Mouse (Mus musculus): Measurements from ENCODE around the gene Rsph14. TPM values are rescaled to one million over a fixed set of nuclear protein-coding genes. Genes with fewer than 3 reads are reported as not detected.

Gene Rsph14
- total and polyA plus RNA-seq, 3 experiments = not detected

DNA sequence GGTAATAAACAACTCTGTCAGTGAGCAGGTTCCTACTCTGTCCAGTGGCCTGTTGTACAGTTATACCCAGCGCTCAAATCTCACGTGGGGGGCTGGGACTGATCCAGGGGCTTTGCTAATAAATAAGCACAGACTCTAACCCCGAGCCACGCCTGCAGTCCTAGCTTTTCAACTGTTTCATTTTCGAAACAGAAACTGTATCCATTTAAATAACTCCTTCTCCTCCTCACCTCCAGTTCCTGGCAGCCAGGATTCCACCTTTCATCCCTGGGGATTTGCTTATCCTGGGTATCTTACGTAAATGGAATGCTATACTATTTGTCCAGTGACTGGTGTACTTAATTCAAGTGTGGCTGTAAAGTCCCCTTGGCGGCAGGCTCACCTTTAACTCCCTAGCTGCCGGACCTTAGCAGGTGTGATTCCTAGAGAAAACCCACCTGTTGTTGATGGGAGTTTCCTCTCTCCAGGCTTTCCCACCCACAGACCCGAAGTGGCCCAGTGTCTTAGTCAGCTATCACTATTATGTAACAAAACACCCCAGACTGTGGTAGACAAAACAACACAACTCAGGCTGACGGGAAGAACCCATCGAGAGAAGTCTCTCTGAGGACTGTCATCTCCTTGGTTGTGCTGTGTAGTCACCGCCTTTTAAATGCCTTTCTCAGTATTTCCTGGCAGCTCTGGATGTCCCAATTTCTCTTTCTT lies 36.4 kb upstream of the Rsph14 start:
- TF ChIP-seq HCFC1 (IDR thresholded peaks at IDR 0.05; ENCODE audit: low read depth, low read length) = no peak
- TF ChIP-seq ZMIZ1 (IDR thresholded peaks at IDR 0.05; ENCODE audit: low read depth, low read length) = no peak
- TF ChIP-seq E2F4 (IDR thresholded peaks at IDR 0.05; ENCODE audit: borderline replicate concordance, low read depth, low read length) = no peak
- TF ChIP-seq USF1 (IDR thresholded peaks at IDR 0.05; ENCODE audit: low read depth, low read length) = no peak
- no peak for TF ChIP-seq GATA1 (IDR thresholded peaks at IDR 0.05; ENCODE audit: low read depth, low read length)
- no peak for TF ChIP-seq POLR2A (IDR thresholded peaks at IDR 0.05; ENCODE audit: control insufficient read depth in 1 of 2, insufficient read depth in 1 of 2, low read depth in 1 of 2, low read length in 2 of 2, poor library complexity in 1 of 2)
- no peak for TF ChIP-seq MAZ (IDR thresholded peaks at IDR 0.05; ENCODE audit: low read depth, low read length)
- no peak for TF ChIP-seq MAFK (IDR thresholded peaks at IDR 0.05; ENCODE audit: borderline replicate concordance, low read depth, low read length)
- no peak for TF ChIP-seq MEF2A (IDR thresholded peaks at IDR 0.05; ENCODE audit: extremely low read depth, insufficient replicate concordance, low read depth, low read length, poor library complexity, severe bottlenecking)
- TF ChIP-seq CHD1 (IDR thresholded peaks at IDR 0.05; ENCODE audit: low read depth, low read length) = no peak
- TF ChIP-seq CTCF (IDR thresholded peaks at IDR 0.05 in 2 of 3, conservative IDR thresholded peaks at IDR 0.05 in 1 of 3; ENCODE audit: control insufficient read depth in 1 of 3, insufficient read depth in 1 of 3, low read depth in 2 of 3, low read length in 3 of 3, poor library complexity in 1 of 3, severe bottlenecking in 1 of 3) = no peak
- TF ChIP-seq GABPA (IDR thresholded peaks at IDR 0.05; ENCODE audit: low read depth, low read length) = no peak
- TF ChIP-seq TBP (IDR thresholded peaks at IDR 0.05; ENCODE audit: low read depth, low read length) = no peak
- TF ChIP-seq MXI1 (IDR thresholded peaks at IDR 0.05; ENCODE audit: low read depth, low read length) = no peak
- TF ChIP-seq BHLHE40 (IDR thresholded peaks at IDR 0.05; ENCODE audit: borderline replicate concordance, low read depth, low read length) = no peak
- TF ChIP-seq TAL1 (IDR thresholded peaks at IDR 0.05; ENCODE audit: low read length) = no peak
- DNase-seq (ENCODE audit: low read depth, low spot score) = no peak
- Histone ChIP-seq H3K27me3 (ENCODE audit: control insufficient read depth in 1 of 2, insufficient read depth in 2 of 2, low read length in 2 of 2) (no peaks in the 10 kb centered on the region), H3K27ac (ENCODE audit: control insufficient read depth, low read depth, low read length) (no peak overlapping the region), H3K4me3 (ENCODE audit: control insufficient read depth in 1 of 2, insufficient read depth in 1 of 2, low read depth in 2 of 2, low read length in 2 of 2) (no peak overlapping the region), H3K4me1 (ENCODE audit: control insufficient read depth in 1 of 2, insufficient read depth in 2 of 2, low read length in 2 of 2) (no peaks in the 10 kb centered on the region), H3K9me3 (replicated peaks; ENCODE audit: insufficient read depth, low read length) (no peaks in the 10 kb centered on the region), H3K79me2 (ENCODE audit: control insufficient read depth, insufficient read depth, low read length, poor library complexity) (no peaks in the 10 kb centered on the region), H3K36me3 (ENCODE audit: control insufficient read depth in 1 of 2, insufficient read depth in 2 of 2, low read length in 2 of 2) (no peaks in the 10 kb centered on the region), H3K9ac (ENCODE audit: control insufficient read depth, low read depth, low read length, poor library complexity, severe bottlenecking) (no peak overlapping the region)

DNA sequence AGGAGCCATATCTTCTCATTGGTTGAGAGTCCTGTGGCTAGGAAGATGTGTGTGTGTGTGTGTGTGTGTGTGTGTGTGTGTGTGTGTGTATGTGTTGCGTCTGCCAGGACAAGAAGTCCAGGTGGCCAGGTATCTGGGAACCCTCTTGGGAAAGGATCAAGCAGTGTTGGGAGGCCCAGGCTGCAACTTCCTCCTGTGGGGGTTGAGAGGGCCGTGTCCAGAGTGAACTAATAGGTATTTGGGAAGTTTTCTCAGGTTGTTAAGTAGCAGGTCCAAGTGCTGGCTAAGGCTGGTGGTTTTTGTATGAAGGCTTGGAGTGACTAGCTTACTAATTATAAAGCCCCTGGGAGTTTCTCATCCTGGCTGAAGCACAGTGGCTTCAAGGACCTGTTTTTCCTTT lies 35.7 kb upstream of the Rsph14 start:
- no peak for TF ChIP-seq POLR2AphosphoS2 (IDR thresholded peaks at IDR 0.05; ENCODE audit: low read length)
- no peak for TF ChIP-seq CTCF (IDR thresholded peaks at IDR 0.05 in 2 of 3, conservative IDR thresholded peaks at IDR 0.05 in 1 of 3; ENCODE audit: control insufficient read depth in 1 of 3, insufficient read depth in 1 of 3, low read depth in 2 of 3, low read length in 3 of 3, poor library complexity in 1 of 3, severe bottlenecking in 1 of 3)
- no peak for TF ChIP-seq ELF1 (IDR thresholded peaks at IDR 0.05; ENCODE audit: low read depth, low read length)
- TF ChIP-seq ZC3H11A (IDR thresholded peaks at IDR 0.05; ENCODE audit: low read depth, low read length) = no peak
- TF ChIP-seq POLR2A (IDR thresholded peaks at IDR 0.05; ENCODE audit: control insufficient read depth in 1 of 2, insufficient read depth in 1 of 2, low read depth in 1 of 2, low read length in 2 of 2, poor library complexity in 1 of 2) = no peak
- TF ChIP-seq KAT2A (conservative IDR thresholded peaks at IDR 0.05; ENCODE audit: low read depth, low read length) = no peak
- TF ChIP-seq POLR2AphosphoS5 (IDR thresholded peaks at IDR 0.05; ENCODE audit: borderline replicate concordance, low read depth, low read length) = no peak
- no peak for TF ChIP-seq MAZ (IDR thresholded peaks at IDR 0.05; ENCODE audit: low read depth, low read length)
- no peak for TF ChIP-seq JUND (IDR thresholded peaks at IDR 0.05; ENCODE audit: low read depth, low read length)
- TF ChIP-seq MAX (IDR thresholded peaks at IDR 0.05; ENCODE audit: low read length) = no peak
- TF ChIP-seq SIN3A (IDR thresholded peaks at IDR 0.05; ENCODE audit: low read length) = no peak
- TF ChIP-seq MEF2A (IDR thresholded peaks at IDR 0.05; ENCODE audit: extremely low read depth, insufficient replicate concordance, low read depth, low read length, poor library complexity, severe bottlenecking) = no peak

More for the DNA sequence above, 35.7 kb upstream of the Rsph14 start:
- Histone ChIP-seq H3K9me3 (replicated peaks; ENCODE audit: insufficient read depth, low read length) (no peaks in the 10 kb centered on the region), H3K9ac (ENCODE audit: control insufficient read depth, low read depth, low read length, poor library complexity, severe bottlenecking) (no peak overlapping the region), H3K79me2 (ENCODE audit: control insufficient read depth, insufficient read depth, low read length, poor library complexity) (no peaks in the 10 kb centered on the region), H3K27me3 (ENCODE audit: control insufficient read depth in 1 of 2, insufficient read depth in 2 of 2, low read length in 2 of 2) (no peaks in the 10 kb centered on the region), H3K4me1 (ENCODE audit: control insufficient read depth in 1 of 2, insufficient read depth in 2 of 2, low read length in 2 of 2) (no peaks in the 10 kb centered on the region), H3K27ac (ENCODE audit: control insufficient read depth, low read depth, low read length) (no peak overlapping the region), H3K36me3 (ENCODE audit: control insufficient read depth in 1 of 2, insufficient read depth in 2 of 2, low read length in 2 of 2) (no peaks in the 10 kb centered on the region), H3K4me3 (ENCODE audit: control insufficient read depth in 1 of 2, insufficient read depth in 1 of 2, low read depth in 2 of 2, low read length in 2 of 2) (no peak overlapping the region)
- DNase-seq (ENCODE audit: low read depth, low spot score) = no peak
